Mouse (Mus musculus) embryonic fibroblast, embryonic 13.5 days (primary cell): ENCODE data around the gene Hp.

Experiments used
- CTCF ChIP-seq: IDR thresholded peaks from 2 replicates; pipeline ENCODE4 v1.5.1; 2011; ENCODE audit warnings: mild to moderate bottlenecking, control low read depth, low read length, moderate library complexity, borderline replicate concordance; ENCODE audit not compliant: insufficient read depth
- POLR2A ChIP-seq: IDR thresholded peaks from 2 replicates; pipeline ENCODE4 v1.6.1; 2011; ENCODE audit warnings: low read depth, mild to moderate bottlenecking, control low read depth, low read length, moderate library complexity

DNA sequence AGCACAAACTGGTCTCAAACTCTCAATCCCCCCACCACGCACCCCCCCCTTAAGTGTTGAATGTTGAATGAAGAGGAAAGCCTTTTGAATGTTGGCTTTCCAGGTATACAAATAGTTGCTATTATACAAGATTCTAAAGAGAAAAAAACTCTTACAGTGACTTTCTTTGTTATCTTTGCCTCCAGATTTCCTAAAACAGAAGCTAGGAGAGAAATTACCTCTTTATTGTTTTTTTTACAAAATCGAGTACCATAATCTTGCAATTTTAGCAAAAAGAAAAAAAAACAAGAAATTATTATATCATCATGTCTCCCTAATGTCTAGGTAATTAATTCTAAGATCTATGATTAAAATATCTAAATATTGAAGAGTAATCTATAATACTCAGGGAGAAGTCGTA is 36.6 kb upstream of the Hp start:
- TF ChIP-seq CTCF = no peak
- TF ChIP-seq POLR2A = no peak
